Mouse (Mus musculus) embryonic stem cell, embryonic (primary cell): ENCODE results near the gene Spag16.
"Not testable (repeated sequence)": the region's sequence is repeated elsewhere in the genome, so short reads cannot be mapped to it uniquely, and the experiment has no call there.

Experiments used
- CTCF ChIA-PET, 4 experiments: fragments of 300-600 bp in 2 of 4; fragments of 350-600 bp in 2 of 4; sonication (Branson Sonifier 250); formaldehyde crosslinking; loops; one replicate each; lab custom pipeline; 2022; ENCODE audit warnings: inconsistent platforms in 2 of 4; lab: Charles Lee
- POLR2A ChIA-PET, 4 experiments: fragments of 300-600 bp in 2 of 4; fragments of 350-600 bp in 2 of 4; sonication (Branson Sonifier 250); formaldehyde crosslinking; loops; one replicate each; lab custom pipeline; 2022; ENCODE audit warnings: antibody characterized with exemption in 4 of 4, inconsistent platforms in 1 of 4; lab: Charles Lee

The Spag16 gene

GRCm38 (mm10) chr1:69826806-69827703 lies at the start of gene Spag16:
Gene Spag16, plus strand, starts transcription at chr1:69826970.
- CTCF ChIA-PET, result interaction anchor here in 1 of 4 experiments (0.6 kb wide), 1 partner anchor 48 kb away, joined by 3 read pairs; no protein-coding TSS in a partner anchor
- POLR2A ChIA-PET, result interaction anchor here in 1 of 4 experiments (0.6 kb wide), 1 partner anchor 649 kb away, joined by 3 read pairs; no protein-coding TSS in a partner anchor

- POLR2A ChIA-PET, result no interaction called here
- CTCF ChIA-PET, result interaction anchor here in 2 of 4 experiments (0.6 to 0.9 kb wide), 4 partner anchors 9 to 1687 kb away, joined by 3 to 4 read pairs (median 4); no protein-coding TSS in a partner anchor
These were observed 41.6 kb upstream of the Spag16 start for GRCm38 (mm10) chr1:69785129-69785528.

- POLR2A ChIA-PET, result no interaction called here
- CTCF ChIA-PET, result interaction anchor here in 2 of 4 experiments (0.6 to 0.7 kb wide), 2 partner anchors 10 to 279 kb away, joined by 3 to 5 read pairs; no protein-coding TSS in a partner anchor
These were observed 40.1 kb upstream of the Spag16 start for GRCm38 (mm10) chr1:69786716-69787115.

- ChIA-PET CTCF (interaction anchor here in 1 of 4 experiments (0.6 kb wide), 1 partner anchor 233 kb away, joined by 3 read pairs; no protein-coding TSS in a partner anchor), POLR2A (no interaction called here)
These were observed 39.4 kb upstream of the Spag16 start for GRCm38 (mm10) chr1:69787379-69787778.

- CTCF ChIA-PET, result interaction anchor here in 2 of 4 experiments (0.7 to 1.0 kb wide), 2 partner anchors 230 kb away, joined by 3 read pairs; no protein-coding TSS in a partner anchor
- POLR2A ChIA-PET, result no interaction called here
These were observed 36.2 kb upstream of the Spag16 start for GRCm38 (mm10) chr1:69790337-69791250.

- CTCF ChIA-PET, result no interaction called here
- POLR2A ChIA-PET, result no interaction called here
These were observed 27.7 kb upstream of the Spag16 start for GRCm38 (mm10) chr1:69798948-69799565.

- POLR2A ChIA-PET, result no interaction called here
- CTCF ChIA-PET, result no interaction called here
These were observed 16.6 kb upstream of the Spag16 start for GRCm38 (mm10) chr1:69810161-69810560.

GRCm38 (mm10) chr1:69825635-69826034 lies 1.1 kb upstream of the Spag16 start:
- POLR2A ChIA-PET, CTCF ChIA-PET: not testable (repeated sequence)

- CTCF ChIA-PET, result no interaction called here
These were observed 2.2 kb downstream of the Spag16 start for GRCm38 (mm10) chr1:69828872-69829479.

GRCm38 (mm10) chr1:69830586-69830985 lies 3.8 kb downstream of the Spag16 start:
- CTCF ChIA-PET, result no interaction called here
- POLR2A ChIA-PET, result no interaction called here

More at GRCm38 (mm10) chr1:69828872-69829479, 2.2 kb downstream of the Spag16 start:
- POLR2A ChIA-PET, result no interaction called here

- CTCF ChIA-PET, result no interaction called here
- POLR2A ChIA-PET, result no interaction called here
These were observed 4.2 kb downstream of the Spag16 start for GRCm38 (mm10) chr1:69831002-69831401.

GRCm38 (mm10) chr1:69833476-69833875 lies 6.7 kb downstream of the Spag16 start:
- CTCF ChIA-PET, POLR2A ChIA-PET: not testable (repeated sequence)

GRCm38 (mm10) chr1:69853436-69853835 lies 26.7 kb downstream of the Spag16 start:
- ChIA-PET CTCF (no interaction called here), POLR2A (interaction anchor here in 2 of 4 experiments (0.6 kb wide), 2 partner anchors 109 to 516 kb away, joined by 3 to 5 read pairs; no protein-coding TSS in a partner anchor)

GRCm38 (mm10) chr1:69867776-69868175 lies 41.0 kb downstream of the Spag16 start:
- ChIA-PET POLR2A (no interaction called here), CTCF (no interaction called here)

- CTCF ChIA-PET, result no interaction called here
- POLR2A ChIA-PET, result no interaction called here
These were observed 129.8 kb downstream of the Spag16 start for GRCm38 (mm10) chr1:69956606-69957005.

GRCm38 (mm10) chr1:69996874-69997273 lies 170.1 kb downstream of the Spag16 start:
- CTCF ChIA-PET, result no interaction called here
- POLR2A ChIA-PET, result no interaction called here

- POLR2A ChIA-PET, result no interaction called here
These were observed 186.2 kb downstream of the Spag16 start for GRCm38 (mm10) chr1:70012991-70013390.

GRCm38 (mm10) chr1:70037384-70037783 lies 210.6 kb downstream of the Spag16 start:
- POLR2A ChIA-PET, result no interaction called here
- CTCF ChIA-PET, result no interaction called here

More at GRCm38 (mm10) chr1:70012991-70013390, 186.2 kb downstream of the Spag16 start:
- CTCF ChIA-PET, result no interaction called here
